Comparison of ENCODE assay signal across 8 mouse cellular contexts in genomic region chr9:86464151-86465105, GRCm38 (mm10). TPM values are rescaled to one million over a fixed set of nuclear protein-coding genes. Genes with fewer than 3 reads are reported as not detected.
A peak's percentile ranks its signal among the peaks of the same experiment; 100 is the strongest.
DNase-seq lines count a peak whose midpoint lies in the region; ATAC-seq and TF ChIP-seq lines count a peak whose summit lies in the region.

Gene Ube2cbp, minus strand, starts transcription at chr9:86464950.

- peak within 1 kb of the TSS; percentile 43; the same call in 1 of the 2 replicates for H3K27ac ChIP-seq in forebrain, embryonic 12.5 days
- peak within 1 kb of the TSS; percentile 54; the same call in 1 of the 2 replicates for H3K27ac ChIP-seq in heart, postnatal 0 days (ENCODE audit: low read depth)
- H3K27ac ChIP-seq in liver, embryonic 15.5 days (replicated peaks) = peak within 1 kb of the TSS; percentile 68
- 0 out of 2 replicates have a peak within 1 kb of the TSS, but pooled peaks have one; percentile 1 for H3K27ac ChIP-seq in neural tube, embryonic 11.5 days (ENCODE audit: low read depth, low read length)
- peak within 1 kb of the TSS; percentile 65 for H3K27ac ChIP-seq in stomach, embryonic 16.5 days (ENCODE audit: low read length)

- DNase-seq in c-Kit-positive CD71-positive TER-119-positive erythroid progenitor cells, embryonic 14.5 days (ENCODE audit: low spot score) = peak; percentile 78
- peak; percentile 71 for DNase-seq in heart, postnatal 0 days (ENCODE audit: low spot score)
- peak; percentile 89 to 92 for DNase-seq in kidney, postnatal 4 days
- peak; percentile 91 for DNase-seq in neural tube, embryonic 11.5 days (ENCODE audit: low spot score)

- H3K4me1 ChIP-seq in E14TG2a.4 (replicated peaks; ENCODE audit: low read depth, low read length) = peaks cover 18% of the 10 kb centered on the region
- H3K4me1 ChIP-seq in forebrain, embryonic 12.5 days = peaks cover 12% of the 10 kb centered on the region
- peaks cover 8% of the 10 kb centered on the region for H3K4me1 ChIP-seq in heart, postnatal 0 days (ENCODE audit: control insufficient read depth, insufficient read depth)
- H3K4me1 ChIP-seq in liver, embryonic 15.5 days (replicated peaks) = peaks cover 30% of the 10 kb centered on the region
- no peaks in the 10 kb centered on the region for H3K4me1 ChIP-seq in neural tube, embryonic 11.5 days (ENCODE audit: control insufficient read depth, insufficient read depth, low read length)
- H3K4me1 ChIP-seq in stomach, embryonic 16.5 days (ENCODE audit: control insufficient read depth, insufficient read depth, low read length) = peaks cover 8% of the 10 kb centered on the region; the same call in 1 of the 2 replicates

- TF ChIP-seq EP300 in heart, postnatal 0 days (IDR thresholded peaks at IDR 0.05; ENCODE audit: low read depth) = no peak

- H3K9ac ChIP-seq in forebrain, embryonic 12.5 days = peak within 1 kb of the TSS; percentile 62
- peak within 1 kb of the TSS; percentile 54 for H3K9ac ChIP-seq in heart, postnatal 0 days (replicated peaks; ENCODE audit: low read depth, low read length)
- peak within 1 kb of the TSS; percentile 69 for H3K9ac ChIP-seq in liver, embryonic 15.5 days
- peak within 1 kb of the TSS; percentile 64 for H3K9ac ChIP-seq in neural tube, embryonic 11.5 days (ENCODE audit: low read length)
- H3K9ac ChIP-seq in stomach, embryonic 16.5 days (ENCODE audit: low read length) = peak within 1 kb of the TSS; percentile 89

- peak within 1 kb of the TSS; percentile 56 for H3K4me2 ChIP-seq in forebrain, embryonic 12.5 days
- peak within 1 kb of the TSS; percentile 72 for H3K4me2 ChIP-seq in heart, postnatal 0 days (ENCODE audit: low read depth, low read length)
- peak within 1 kb of the TSS; percentile 97 for H3K4me2 ChIP-seq in liver, embryonic 15.5 days
- H3K4me2 ChIP-seq in neural tube, embryonic 11.5 days (ENCODE audit: low read depth) = peak within 1 kb of the TSS; percentile 39
- H3K4me2 ChIP-seq in stomach, embryonic 16.5 days (ENCODE audit: low read depth, low read length) = peak within 1 kb of the TSS; percentile 63

- H3K27me3 ChIP-seq in E14TG2a.4 (ENCODE audit: insufficient read depth, low read length) = peaks cover 9% of the 10 kb centered on the region
- peaks cover 8% of the 10 kb centered on the region for H3K27me3 ChIP-seq in forebrain, embryonic 12.5 days
- H3K27me3 ChIP-seq in heart, postnatal 0 days (ENCODE audit: control insufficient read depth, insufficient read depth, low read length) = peaks cover 8% of the 10 kb centered on the region; the same call in 1 of the 2 replicates
- H3K27me3 ChIP-seq in liver, embryonic 15.5 days = peaks cover 3% of the 10 kb centered on the region; the same call in 1 of the 2 replicates
- no peaks in the 10 kb centered on the region for H3K27me3 ChIP-seq in neural tube, embryonic 11.5 days (ENCODE audit: control insufficient read depth, insufficient read depth, low read length)
- no peaks in the 10 kb centered on the region for H3K27me3 ChIP-seq in stomach, embryonic 16.5 days (ENCODE audit: control insufficient read depth, insufficient read depth, low read length)

- WGBS in forebrain, embryonic 12.5 days = 2% methylated on average over 70 of the region's 70 CpGs
- 3% methylated on average over 70 of the region's 70 CpGs for whole genome bisulfite sequencing in heart, postnatal 0 days
- 2% methylated on average over 70 of the region's 70 CpGs for WGBS in liver, embryonic 15.5 days (ENCODE audit: insufficient replicate concordance)
- 3% methylated on average over 70 of the region's 70 CpGs for WGBS in neural tube, embryonic 11.5 days
- 2% methylated on average over 70 of the region's 70 CpGs for WGBS in stomach, embryonic 16.5 days

- H3K4me3 ChIP-seq in E14TG2a.4 (replicated peaks; ENCODE audit: low read length) = peak within 1 kb of the TSS; percentile 86
- H3K4me3 ChIP-seq in forebrain, embryonic 12.5 days (replicated peaks) = peak within 1 kb of the TSS; percentile 58
- peak within 1 kb of the TSS; percentile 65 for H3K4me3 ChIP-seq in heart, postnatal 0 days (ENCODE audit: low read depth, low read length)
- H3K4me3 ChIP-seq in liver, embryonic 15.5 days (replicated peaks) = peak within 1 kb of the TSS; percentile 73
- peak within 1 kb of the TSS; percentile 43 for H3K4me3 ChIP-seq in neural tube, embryonic 11.5 days (ENCODE audit: low read depth, low read length)
- peak within 1 kb of the TSS; percentile 78 for H3K4me3 ChIP-seq in stomach, embryonic 16.5 days (replicated peaks; ENCODE audit: low read length)

- H3K36me3 ChIP-seq in E14TG2a.4 (ENCODE audit: insufficient read depth, low read length) = no peaks in the 10 kb centered on the region
- no peaks in the 10 kb centered on the region for H3K36me3 ChIP-seq in forebrain, embryonic 12.5 days (replicated peaks)
- H3K36me3 ChIP-seq in heart, postnatal 0 days (replicated peaks; ENCODE audit: control insufficient read depth, insufficient read depth, low read length) = no peaks in the 10 kb centered on the region
- H3K36me3 ChIP-seq in liver, embryonic 15.5 days (replicated peaks) = no peaks in the 10 kb centered on the region
- H3K36me3 ChIP-seq in neural tube, embryonic 11.5 days (ENCODE audit: control insufficient read depth, insufficient read depth, low read length) = no peaks in the 10 kb centered on the region
- H3K36me3 ChIP-seq in stomach, embryonic 16.5 days (ENCODE audit: control insufficient read depth, insufficient read depth, low read length) = no peaks in the 10 kb centered on the region

- peak; percentile 57 for TF ChIP-seq CTCF in E14TG2a.4 (conservative IDR thresholded peaks at IDR 0.05; ENCODE audit: low read length)
- TF ChIP-seq CTCF in heart, postnatal 0 days (IDR thresholded peaks at IDR 0.05; ENCODE audit: low read depth) = peak; percentile 82

- H3K9me3 ChIP-seq in E14TG2a.4 (ENCODE audit: low read length) = no peaks in the 10 kb centered on the region
- no peaks in the 10 kb centered on the region for H3K9me3 ChIP-seq in forebrain, embryonic 12.5 days
- no peaks in the 10 kb centered on the region for H3K9me3 ChIP-seq in heart, postnatal 0 days (replicated peaks; ENCODE audit: control insufficient read depth, low read length)
- no peaks in the 10 kb centered on the region for H3K9me3 ChIP-seq in liver, embryonic 15.5 days (replicated peaks)
- no peaks in the 10 kb centered on the region for H3K9me3 ChIP-seq in neural tube, embryonic 11.5 days (ENCODE audit: control insufficient read depth, low read length)
- no peaks in the 10 kb centered on the region for H3K9me3 ChIP-seq in stomach, embryonic 16.5 days (replicated peaks; ENCODE audit: control insufficient read depth, low read length)

- peak; percentile 84 for ATAC-seq in forebrain, embryonic 12.5 days (ENCODE audit: low FRiP score)
- ATAC-seq in heart, postnatal 0 days (ENCODE audit: insufficient read depth, low read depth) = peak; percentile 77
- ATAC-seq in liver, embryonic 15.5 days (ENCODE audit: insufficient read depth) = peak; percentile 79
- peak; percentile 75 for ATAC-seq in neural tube, embryonic 11.5 days (ENCODE audit: insufficient read depth, low FRiP score, low TSS enrichment)
- ATAC-seq in stomach, embryonic 16.5 days (ENCODE audit: insufficient read depth, low FRiP score) = peak; percentile 87

RNA-seq across cellular contexts. Expression of gene Ube2cbp, which starts in this region (rescaled TPM):
- 6.2 and 6.9 TPM in 2 replicates for polyA plus RNA-seq in forebrain, embryonic 12.5 days (2016; fragmentation: Nextera tagmentation; extraction: Ambion mirVana)
- 1.7 and 5.7 TPM in 2 replicates for total RNA-seq in heart, postnatal 0 days (2014; rRNA removed; ENCODE audit: low replicate concordance)
- polyA plus RNA-seq in heart, postnatal 0 days (2015; fragmentation: Nextera tagmentation; extraction: Ambion mirVana) = 2.2 and 2.6 TPM in 2 replicates
- polyA plus RNA-seq in liver, embryonic 15.5 days (2015; fragmentation: Nextera tagmentation; extraction: Ambion mirVana) = 1.8 and 2.3 TPM in 2 replicates
- polyA plus RNA-seq in neural tube, embryonic 11.5 days (2014; fragmentation: Nextera tagmentation; extraction: Ambion mirVana) = 6.9 and 8.3 TPM in 2 replicates
- 3.9 and 4.4 TPM in 2 replicates for polyA plus RNA-seq in stomach, embryonic 16.5 days (2015; fragmentation: Nextera tagmentation; extraction: Ambion mirVana)

Comparison
In these comparisons a context has a peak if more than half of its experiments do, and no peak if none do; other contexts are left out.
1. Peak in every context shown above with its lines: DNase-seq, ATAC-seq, H3K4me3 ChIP-seq and H3K27ac ChIP-seq.
2. H3K27ac ChIP-seq: peak in every context shown above with its lines; median percentile 68 in liver, embryonic 15.5 days; 65 in stomach, embryonic 16.5 days; 54 in heart, postnatal 0 days; 43 in forebrain, embryonic 12.5 days; 1 in neural tube, embryonic 11.5 days.
3. H3K4me2 ChIP-seq: peak in every context shown above with its lines; median percentile 97 in liver, embryonic 15.5 days; 72 in heart, postnatal 0 days; 63 in stomach, embryonic 16.5 days; 56 in forebrain, embryonic 12.5 days; 39 in neural tube, embryonic 11.5 days.